Mouse (Mus musculus): ENCODE results near the gene Mrrf. TPM values are rescaled to one million over a fixed set of nuclear protein-coding genes. Genes with fewer than 3 reads are reported as not detected.
"Not testable (repeated sequence)": the region's sequence is repeated elsewhere in the genome, so short reads cannot be mapped to it uniquely, and the experiment has no call there.

The Mrrf gene
- polyA plus RNA-seq, 1 experiment from 2014 or later: 34.2 TPM

DNA sequence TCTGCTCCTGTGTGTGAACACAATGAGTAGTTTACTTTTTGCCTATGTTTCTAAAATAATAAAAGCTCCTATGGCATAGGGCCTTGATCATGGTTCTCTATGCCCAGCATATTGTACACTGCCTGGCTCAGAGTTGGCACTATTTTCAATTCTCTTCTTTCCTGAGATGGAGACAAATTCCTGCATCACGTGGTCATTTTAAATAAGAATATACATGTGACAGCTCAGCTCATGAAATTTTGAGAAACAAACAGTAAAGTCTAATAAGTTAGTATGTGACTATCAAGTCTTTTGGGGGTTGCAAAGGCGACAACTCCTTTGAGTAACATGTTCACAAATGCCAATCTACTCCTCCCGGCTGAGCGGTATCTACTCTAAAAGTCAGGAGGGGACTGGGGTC lies 302 bp upstream of the Mrrf start:
- H3K4me1 ChIP-seq (replicated peaks): peaks cover 23% of the 10 kb centered on the region
- no peaks in the 10 kb centered on the region for H3K27me3 ChIP-seq (replicated peaks)
- no peak for ATAC-seq (ENCODE audit: insufficient number of reproducible peaks, low FRiP score)
- H3K9ac ChIP-seq: peak overlapping the region; percentile 79
- peak overlapping the region; percentile 87 for H3K27ac ChIP-seq (ENCODE audit: poor library complexity, severe bottlenecking)
- H3K4me2 ChIP-seq: peak overlapping the region; percentile 75
- H3K36me3 ChIP-seq: peaks cover 36% of the 10 kb centered on the region
- WGBS: under 1% methylated on average over 4 of the region's 4 CpGs
- no peaks in the 10 kb centered on the region for H3K9me3 ChIP-seq (replicated peaks)
- H3K4me3 ChIP-seq: peak overlapping the region; percentile 74

DNA sequence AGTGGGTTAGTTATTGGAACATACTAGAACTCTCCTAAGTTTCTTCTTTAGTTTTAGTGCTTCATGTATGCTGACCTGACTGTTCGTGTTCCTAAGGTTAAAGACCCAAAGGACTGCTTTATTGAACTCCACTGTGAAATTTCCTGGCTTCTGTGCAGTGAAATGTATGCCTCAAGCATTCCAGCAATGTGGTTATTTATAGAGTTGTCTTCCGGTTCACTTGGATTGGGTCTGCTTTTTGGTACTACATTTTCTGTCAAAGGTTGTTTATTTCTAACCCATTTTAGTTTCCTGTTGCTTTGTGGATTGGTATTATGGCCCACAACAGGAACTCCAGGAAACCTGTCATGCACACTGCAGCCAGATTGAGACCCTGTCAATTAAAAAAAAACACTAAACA lies 2.9 kb downstream of the Mrrf start:
- Histone ChIP-seq H3K36me3 (peaks cover 33% of the 10 kb centered on the region), H3K4me3 (no peak overlapping the region), H3K27me3 (replicated peaks) (no peaks in the 10 kb centered on the region), H3K27ac (ENCODE audit: poor library complexity, severe bottlenecking) (peak overlapping the region; percentile 56; the same call in 1 of the 2 replicates), H3K4me1 (replicated peaks) (peaks cover 23% of the 10 kb centered on the region), H3K4me2 (peak overlapping the region; percentile 11; the same call in 1 of the 2 replicates), H3K9ac (no peak overlapping the region), H3K9me3 (replicated peaks) (no peaks in the 10 kb centered on the region)
- ATAC-seq (ENCODE audit: insufficient number of reproducible peaks, low FRiP score): no peak
- 27% methylated on average over 2 of the region's 2 CpGs for WGBS

DNA sequence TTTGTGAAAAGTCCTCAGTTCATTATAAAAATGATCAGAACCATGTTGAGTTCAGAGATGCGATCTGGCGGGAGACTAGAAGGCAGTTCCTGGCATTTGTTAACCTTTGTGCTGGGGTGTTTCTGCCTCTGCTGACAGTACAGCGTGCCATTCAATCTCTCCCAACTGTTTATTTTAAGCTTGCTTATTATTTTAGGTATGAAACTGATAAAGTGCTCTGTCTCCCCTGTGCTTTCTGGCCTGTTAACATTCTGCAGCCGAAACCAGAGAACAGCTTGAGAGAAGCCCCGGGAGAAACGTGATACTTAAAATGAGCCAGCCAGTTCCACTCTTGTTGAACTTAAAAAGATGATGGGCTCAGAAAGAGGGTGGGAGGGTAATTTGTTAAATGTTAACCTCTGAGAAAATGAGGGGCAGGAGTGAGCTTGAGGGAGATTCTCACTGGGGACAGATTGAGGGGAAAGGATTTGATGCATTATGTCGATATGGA lies 12.7 kb downstream of the Mrrf start:
- no peak overlapping the region for H3K4me3 ChIP-seq
- no peak overlapping the region for H3K9ac ChIP-seq
- H3K36me3 ChIP-seq: peaks cover 12% of the 10 kb centered on the region
- no peak overlapping the region for H3K4me2 ChIP-seq
- H3K9me3 ChIP-seq (replicated peaks): no peaks in the 10 kb centered on the region
- WGBS: 51% methylated on average over 7 of the region's 7 CpGs
- ATAC-seq (ENCODE audit: insufficient number of reproducible peaks, low FRiP score): no peak
- peaks cover 15% of the 10 kb centered on the region for H3K4me1 ChIP-seq (replicated peaks)
- peak overlapping the region; percentile 57; the same call in 1 of the 2 replicates for H3K27ac ChIP-seq (ENCODE audit: poor library complexity, severe bottlenecking)
- no peaks in the 10 kb centered on the region for H3K27me3 ChIP-seq (replicated peaks)

DNA sequence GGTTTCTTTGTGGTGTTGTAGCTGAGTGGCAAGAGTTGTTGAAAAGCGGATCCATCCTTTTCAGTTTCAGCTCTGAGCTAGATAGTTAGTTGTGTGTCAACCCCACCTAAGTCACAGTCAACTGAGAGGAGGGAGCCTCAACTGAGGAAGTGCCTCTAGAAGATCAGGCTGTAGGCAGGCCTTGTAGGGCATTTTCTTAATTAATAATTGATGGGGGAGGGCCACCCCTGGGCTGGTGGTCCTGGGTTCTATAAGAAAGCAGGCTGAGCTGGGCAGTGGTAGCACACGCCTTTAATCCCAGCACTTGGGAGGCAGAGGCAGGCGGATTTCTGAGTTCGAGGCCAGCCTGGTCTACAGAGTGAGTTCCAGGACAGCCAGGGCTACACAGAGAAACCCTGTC lies 16.2 kb downstream of the Mrrf start:
- Histone ChIP-seq H3K36me3 (peaks cover 38% of the 10 kb centered on the region), H3K4me1 (replicated peaks) (peaks cover 15% of the 10 kb centered on the region)
- H3K27me3 ChIP-seq (replicated peaks); H3K4me2 ChIP-seq; H3K9ac ChIP-seq; H3K27ac ChIP-seq (ENCODE audit: poor library complexity, severe bottlenecking); H3K9me3 ChIP-seq (replicated peaks); H3K4me3 ChIP-seq; ATAC-seq (ENCODE audit: insufficient number of reproducible peaks, low FRiP score): not testable (repeated sequence)
- WGBS: 93% methylated on average over 4 of the region's 4 CpGs

DNA sequence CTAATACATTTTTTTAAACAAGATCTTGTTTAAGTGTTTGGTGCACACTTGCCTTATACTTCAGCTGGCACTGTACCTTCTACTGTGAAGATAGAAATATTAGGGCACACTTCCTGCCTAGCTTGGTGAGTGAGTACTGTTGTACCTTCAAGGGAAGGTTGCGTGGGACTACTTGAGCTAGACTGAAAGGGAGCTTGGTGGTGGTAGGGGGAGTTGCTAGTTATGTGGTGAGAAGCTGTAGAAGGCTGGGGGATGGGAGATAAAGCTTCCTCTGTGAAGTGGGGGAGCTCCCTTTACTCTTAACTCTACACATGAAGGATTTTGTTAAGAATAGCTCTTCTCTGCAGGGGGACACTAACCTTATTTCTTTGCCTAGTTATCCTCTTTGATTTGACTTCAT lies 21.3 kb downstream of the Mrrf start:
- Histone ChIP-seq H3K4me3 (no peak overlapping the region), H3K4me2 (no peak overlapping the region), H3K27ac (ENCODE audit: poor library complexity, severe bottlenecking) (no peak overlapping the region), H3K9ac (no peak overlapping the region), H3K27me3 (replicated peaks) (no peaks in the 10 kb centered on the region), H3K4me1 (replicated peaks) (no peaks in the 10 kb centered on the region), H3K36me3 (peaks cover 60% of the 10 kb centered on the region), H3K9me3 (replicated peaks) (no peaks in the 10 kb centered on the region)
- 74% methylated on average over 1 of the region's 1 CpGs for WGBS
- no peak for ATAC-seq (ENCODE audit: insufficient number of reproducible peaks, low FRiP score)

DNA sequence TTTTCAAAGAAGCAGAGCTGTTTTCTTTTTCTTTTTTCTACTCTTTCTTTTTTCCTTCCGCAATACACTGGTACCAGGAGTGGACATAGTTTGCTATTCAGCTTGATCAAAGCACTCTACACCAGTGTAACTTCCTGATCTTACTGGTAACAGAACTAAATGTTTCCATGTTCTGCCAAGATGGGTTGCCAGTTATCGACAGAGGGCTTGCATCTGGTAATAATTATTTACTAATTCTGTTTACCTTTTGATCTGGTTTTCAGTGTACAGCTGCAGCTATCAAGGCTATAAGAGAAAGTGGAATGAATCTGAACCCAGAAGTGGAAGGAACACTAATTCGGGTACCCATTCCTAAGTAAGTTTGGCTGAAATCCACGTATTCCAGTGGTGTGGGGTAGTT lies 23.1 kb downstream of the Mrrf start:
- H3K4me1 ChIP-seq (replicated peaks): no peaks in the 10 kb centered on the region
- no peaks in the 10 kb centered on the region for H3K9me3 ChIP-seq (replicated peaks)
- H3K4me2 ChIP-seq: no peak overlapping the region
- H3K9ac ChIP-seq: no peak overlapping the region
- peaks cover 52% of the 10 kb centered on the region for H3K36me3 ChIP-seq
- 82% methylated on average over 4 of the region's 4 CpGs for WGBS
- no peak overlapping the region for H3K4me3 ChIP-seq
- no peak for ATAC-seq (ENCODE audit: insufficient number of reproducible peaks, low FRiP score)
- no peaks in the 10 kb centered on the region for H3K27me3 ChIP-seq (replicated peaks)
- no peak overlapping the region for H3K27ac ChIP-seq (ENCODE audit: poor library complexity, severe bottlenecking)

DNA sequence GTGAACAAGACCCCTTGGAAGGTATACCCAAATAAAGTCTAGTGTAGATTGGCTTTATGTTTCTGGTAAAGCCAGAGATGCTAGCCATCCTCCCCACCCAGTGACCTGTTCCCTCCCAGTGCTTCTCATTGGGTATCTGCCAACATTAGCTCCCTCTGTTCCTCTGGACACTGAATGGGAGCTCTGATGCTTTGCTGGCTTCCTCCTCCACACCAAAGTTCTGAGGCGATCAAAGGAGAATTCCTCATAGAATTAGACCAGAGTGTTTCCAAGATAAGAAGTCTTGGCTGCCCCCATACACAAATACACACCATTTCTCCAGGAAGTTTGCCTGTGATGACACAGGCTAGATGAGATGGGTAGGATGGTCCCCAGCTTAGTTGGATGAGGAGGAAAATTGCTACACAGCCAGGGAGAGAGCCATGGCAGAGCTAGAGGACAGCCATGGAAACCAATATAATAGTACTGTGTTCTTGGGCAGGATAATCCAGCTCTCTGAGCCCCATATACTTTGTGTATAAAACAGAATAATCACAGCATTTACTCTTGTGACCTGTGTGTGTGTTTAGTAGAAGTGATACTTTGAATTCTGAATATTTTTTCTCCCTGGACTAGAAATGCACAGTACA lies 31.9 kb downstream of the Mrrf start:
- no peak overlapping the region for H3K4me3 ChIP-seq
- H3K4me1 ChIP-seq (replicated peaks): peaks cover 9% of the 10 kb centered on the region
- WGBS: 52% methylated on average over 1 of the region's 1 CpGs
- H3K4me2 ChIP-seq: no peak overlapping the region
- no peak overlapping the region for H3K9ac ChIP-seq
- H3K27ac ChIP-seq (ENCODE audit: poor library complexity, severe bottlenecking): no peak overlapping the region
- H3K36me3 ChIP-seq: peaks cover 21% of the 10 kb centered on the region
- H3K27me3 ChIP-seq (replicated peaks): no peaks in the 10 kb centered on the region
- no peaks in the 10 kb centered on the region for H3K9me3 ChIP-seq (replicated peaks)
- no peak for ATAC-seq (ENCODE audit: insufficient number of reproducible peaks, low FRiP score)

DNA sequence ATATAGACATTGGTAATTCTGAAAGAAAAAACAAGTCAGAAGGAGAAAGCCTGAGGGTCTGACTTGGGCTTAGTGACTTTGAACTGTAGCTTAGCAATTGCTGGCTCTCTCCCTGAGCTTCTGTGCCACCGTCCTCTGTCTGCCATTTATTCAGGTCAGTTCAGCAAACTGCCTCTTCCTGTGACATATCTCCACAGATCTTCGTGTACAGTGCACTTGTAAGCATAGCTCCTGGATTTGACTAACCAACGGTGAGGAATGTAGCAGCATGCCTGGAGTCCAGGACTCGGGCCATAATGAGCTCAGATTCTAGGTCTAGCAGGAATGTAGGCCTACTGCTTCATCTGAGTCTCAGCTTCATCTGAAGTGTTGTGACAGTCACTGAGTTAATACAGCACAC lies 33.0 kb downstream of the Mrrf start:
- no peak for ATAC-seq (ENCODE audit: insufficient number of reproducible peaks, low FRiP score)
- H3K4me3 ChIP-seq: no peak overlapping the region
- no peak overlapping the region for H3K27ac ChIP-seq (ENCODE audit: poor library complexity, severe bottlenecking)
- H3K4me2 ChIP-seq: no peak overlapping the region
- no peaks in the 10 kb centered on the region for H3K9me3 ChIP-seq (replicated peaks)
- H3K27me3 ChIP-seq (replicated peaks): no peaks in the 10 kb centered on the region
- peaks cover 18% of the 10 kb centered on the region for H3K36me3 ChIP-seq
- no peak overlapping the region for H3K9ac ChIP-seq
- peaks cover 9% of the 10 kb centered on the region for H3K4me1 ChIP-seq (replicated peaks)
- WGBS: 70% methylated on average over 4 of the region's 4 CpGs

DNA sequence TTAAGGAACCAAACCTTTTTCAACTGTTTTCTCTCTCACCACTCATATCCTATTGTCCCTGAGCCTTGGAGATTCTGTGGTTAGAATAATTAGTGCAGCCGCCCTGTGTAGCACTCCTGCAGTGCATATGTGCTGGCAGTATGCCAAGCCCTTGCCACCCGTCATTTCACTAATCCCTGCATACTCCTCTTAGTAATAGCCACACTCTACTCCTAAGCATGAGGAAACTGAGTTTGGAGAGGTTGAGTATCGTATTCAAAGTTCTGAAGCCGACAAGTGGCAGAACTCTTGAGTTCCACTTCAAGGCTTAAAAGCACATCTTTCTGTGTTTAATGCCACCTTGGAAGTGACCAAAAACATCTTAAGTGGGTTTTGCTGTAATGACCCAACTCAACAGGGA lies 35.9 kb downstream of the Mrrf start:
- Histone ChIP-seq H3K36me3 (peaks cover 16% of the 10 kb centered on the region), H3K4me2 (no peak overlapping the region), H3K9me3 (replicated peaks) (no peaks in the 10 kb centered on the region), H3K27me3 (replicated peaks) (no peaks in the 10 kb centered on the region), H3K9ac (no peak overlapping the region), H3K4me1 (replicated peaks) (peaks cover 20% of the 10 kb centered on the region), H3K27ac (ENCODE audit: poor library complexity, severe bottlenecking) (no peak overlapping the region), H3K4me3 (no peak overlapping the region)
- ATAC-seq (ENCODE audit: insufficient number of reproducible peaks, low FRiP score): no peak
- 53% methylated on average over 4 of the region's 4 CpGs for WGBS

DNA sequence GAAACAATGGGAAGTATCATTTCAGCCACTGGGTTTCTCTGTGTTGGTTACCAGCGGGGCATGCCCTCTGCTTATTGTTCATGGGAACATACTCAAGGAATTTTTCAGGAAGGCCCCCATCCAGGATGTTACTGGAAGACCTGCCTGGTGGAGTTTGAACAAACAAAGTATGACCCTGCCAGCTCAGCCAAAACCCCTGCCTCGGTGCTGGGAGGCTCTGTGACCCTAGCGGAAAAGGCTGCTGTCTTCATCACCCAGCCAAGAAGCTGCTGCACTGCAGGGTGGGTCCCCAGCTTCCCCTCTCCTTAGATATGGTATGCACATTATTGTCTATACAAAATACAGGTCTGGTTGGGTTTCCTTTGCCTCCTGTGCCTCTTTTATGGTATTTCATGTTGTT lies 36.4 kb downstream of the Mrrf start:
- WGBS: 87% methylated on average over 3 of the region's 3 CpGs
- Histone ChIP-seq H3K4me1 (replicated peaks) (peaks cover 20% of the 10 kb centered on the region), H3K27me3 (replicated peaks) (no peaks in the 10 kb centered on the region), H3K36me3 (peaks cover 20% of the 10 kb centered on the region), H3K9ac (no peak overlapping the region), H3K9me3 (replicated peaks) (no peaks in the 10 kb centered on the region), H3K27ac (ENCODE audit: poor library complexity, severe bottlenecking) (no peak overlapping the region), H3K4me3 (no peak overlapping the region), H3K4me2 (no peak overlapping the region)
- ATAC-seq (ENCODE audit: insufficient number of reproducible peaks, low FRiP score): no peak

DNA sequence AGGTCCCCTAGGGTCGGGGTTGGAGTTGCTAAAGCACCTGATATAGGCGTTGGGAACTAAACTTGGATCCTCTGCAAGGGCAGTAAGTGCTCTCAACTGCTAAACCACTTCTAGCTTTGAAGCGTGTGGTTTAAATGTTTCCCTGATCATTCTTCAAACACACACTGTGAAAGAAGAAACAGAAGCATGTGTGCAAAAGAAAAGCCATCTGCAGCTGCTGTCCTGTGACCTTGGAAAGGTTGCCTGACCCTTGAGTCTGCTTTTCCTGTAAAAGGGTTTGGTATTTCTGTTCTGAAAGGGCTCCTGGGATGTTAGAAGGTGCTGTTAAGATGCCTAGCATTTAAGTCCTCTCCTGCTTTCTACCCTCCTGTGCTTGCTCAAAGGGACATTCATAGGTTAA lies 43.3 kb downstream of the Mrrf start:
- peaks cover 29% of the 10 kb centered on the region for H3K4me1 ChIP-seq (replicated peaks)
- H3K27me3 ChIP-seq (replicated peaks): no peaks in the 10 kb centered on the region
- no peak overlapping the region for H3K4me3 ChIP-seq
- no peak overlapping the region for H3K4me2 ChIP-seq
- no peak overlapping the region for H3K27ac ChIP-seq (ENCODE audit: poor library complexity, severe bottlenecking)
- WGBS: 51% methylated on average over 3 of the region's 3 CpGs
- no peak for ATAC-seq (ENCODE audit: insufficient number of reproducible peaks, low FRiP score)
- H3K9me3 ChIP-seq (replicated peaks): no peaks in the 10 kb centered on the region
- no peak overlapping the region for H3K9ac ChIP-seq
- H3K36me3 ChIP-seq: peaks cover 25% of the 10 kb centered on the region
